Mouse (Mus musculus) kidney, adult 18-20 months (tissue): ENCODE results near the gene Camkmt.

Experiments used
- DNase-seq: peaks from one replicate; pipeline ENCODE4 v3.0.0; 2021

Gene Camkmt

GRCm38 (mm10) chr17:85469776-85470175, 379.4 kb downstream of the Camkmt start:
- DNase-seq, result no peak

GRCm38 (mm10) chr17:85472687-85473202, 382.4 kb downstream of the Camkmt start:
- no peak for DNase-seq

GRCm38 (mm10) chr17:85473217-85473616, 382.9 kb downstream of the Camkmt start:
- DNase-seq, result no peak

GRCm38 (mm10) chr17:85473881-85474280, 383.5 kb downstream of the Camkmt start:
- DNase-seq, result no peak

GRCm38 (mm10) chr17:85481241-85481640, 390.9 kb downstream of the Camkmt start:
- DNase-seq, result no peak

GRCm38 (mm10) chr17:85483086-85483485, 392.7 kb downstream of the Camkmt start:
- DNase-seq, result no peak

GRCm38 (mm10) chr17:85484015-85484414, 393.7 kb downstream of the Camkmt start:
- no peak for DNase-seq

- no peak for DNase-seq
These were observed 394.2 kb downstream of the Camkmt start for GRCm38 (mm10) chr17:85484526-85484925.

GRCm38 (mm10) chr17:85485065-85485945, 395.0 kb downstream of the Camkmt start:
- DNase-seq, result no peak

GRCm38 (mm10) chr17:85485946-85486533, 395.7 kb downstream of the Camkmt start:
- no peak for DNase-seq

- DNase-seq, result no peak
These were observed 396.5 kb downstream of the Camkmt start for GRCm38 (mm10) chr17:85486585-85487480.

- no peak for DNase-seq
These were observed 397.2 kb downstream of the Camkmt start for GRCm38 (mm10) chr17:85487531-85487930.

- DNase-seq, result no peak
These were observed 398.5 kb downstream of the Camkmt start for GRCm38 (mm10) chr17:85488601-85489487.

- no peak for DNase-seq
These were observed 399.2 kb downstream of the Camkmt start for GRCm38 (mm10) chr17:85489488-85489980.

- no peak for DNase-seq
These were observed 401.1 kb downstream of the Camkmt start for GRCm38 (mm10) chr17:85491491-85491890.

- no peak for DNase-seq
These were observed 403.2 kb downstream of the Camkmt start for GRCm38 (mm10) chr17:85493521-85493920.

GRCm38 (mm10) chr17:85495012-85495754, 404.8 kb downstream of the Camkmt start:
- DNase-seq, result no peak

GRCm38 (mm10) chr17:85495871-85496270, 405.5 kb downstream of the Camkmt start:
- no peak for DNase-seq

- DNase-seq, result no peak
These were observed 414.5 kb downstream of the Camkmt start for GRCm38 (mm10) chr17:85504888-85505287.

- no peak for DNase-seq
These were observed 416.1 kb downstream of the Camkmt start for GRCm38 (mm10) chr17:85506206-85507088.
